Mouse (Mus musculus): ENCODE data around the gene Ephb1.

GRCm38 (mm10) chr9:102205518-102205917 is 149.0 kb downstream of the Ephb1 start:
- TF ChIP-seq CTCF (IDR thresholded peaks at IDR 0.05) (no peak), EP300 (IDR thresholded peaks at IDR 0.05) (no peak)
